Mouse (Mus musculus) ES-E14 (cell line): ENCODE measurements at regions not wholly inside any gene's neighbourhood (a gene's known extent, or its start where the extent isn't known, plus 50 kb on each side); places are given as distances from the start of the nearest gene placed in this dataset.

Experiments
- CHD2 ChIP-seq: IDR thresholded peaks from 2 replicates; pipeline ENCODE4 v1.6.1; 2014; ENCODE audit warnings: mild to moderate bottlenecking, low read depth, low read length, inconsistent platforms
- HCFC1 ChIP-seq: IDR thresholded peaks from 2 replicates; pipeline ENCODE4 v1.6.1; 2012; ENCODE audit warnings: low read length, inconsistent platforms, borderline replicate concordance; ENCODE audit not compliant: insufficient read depth
- ZC3H11A ChIP-seq: IDR thresholded peaks from 2 replicates; pipeline ENCODE4 v1.6.1; 2012; ENCODE audit warnings: low read depth, mild to moderate bottlenecking, inconsistent platforms, low read length, borderline replicate concordance
- ZNF384 ChIP-seq: IDR thresholded peaks from 2 replicates; pipeline ENCODE4 v1.6.1; 2012; ENCODE audit warnings: low read depth, low read length, inconsistent platforms

DNA sequence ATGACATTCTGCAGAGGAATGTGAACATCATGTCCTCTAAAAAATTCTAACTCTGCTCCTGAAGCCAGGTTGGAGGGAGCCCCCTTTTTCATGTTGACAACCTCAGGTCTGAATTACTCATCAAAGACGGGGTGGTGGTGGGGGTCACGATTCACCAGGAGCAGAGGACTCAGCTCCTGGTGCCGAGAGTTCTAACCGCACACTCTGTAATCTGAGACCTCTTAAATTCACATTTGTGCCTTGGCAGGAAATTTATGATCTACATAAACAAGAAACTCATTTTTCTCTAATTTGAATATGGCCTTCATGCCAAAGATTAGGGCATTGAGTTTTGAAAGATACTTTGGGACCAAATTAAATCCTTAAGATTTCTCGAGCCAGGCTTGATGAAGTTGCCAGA, 117.2 kb upstream of the Serpine2 start:
- TF ChIP-seq ZNF384 (no peak), HCFC1 (no peak), ZC3H11A (no peak), CHD2 (no peak)
